Mouse (Mus musculus) layer of hippocampus, adult 11-12 months (tissue): Measurements from ENCODE around the gene Fam126a.

Experiments
- DNase-seq: peaks from one replicate; pipeline ENCODE4 v3.0.0; 2022; ENCODE audit warnings: low spot score

Fam126a gene

DNA sequence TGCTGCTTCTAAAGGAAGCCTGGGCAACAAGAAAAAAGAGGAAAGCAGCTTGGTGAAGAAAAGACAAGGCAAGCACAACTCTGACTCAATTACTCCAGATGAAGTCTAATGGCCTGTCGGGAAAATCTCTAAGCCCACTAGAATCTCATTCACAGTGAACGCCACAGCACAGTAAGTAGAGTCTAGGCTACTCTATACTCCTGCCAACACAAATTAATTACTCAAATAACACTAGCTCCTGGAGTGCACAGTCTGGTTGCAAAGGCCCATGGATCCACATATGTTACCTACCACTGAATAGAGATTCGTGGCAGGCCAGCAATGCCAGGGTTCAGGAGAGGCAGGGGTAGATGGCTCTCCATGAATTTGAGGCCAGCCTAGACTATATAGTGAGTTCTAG lies 40.5 kb downstream of the Fam126a start:
- DNase-seq = no peak

DNA sequence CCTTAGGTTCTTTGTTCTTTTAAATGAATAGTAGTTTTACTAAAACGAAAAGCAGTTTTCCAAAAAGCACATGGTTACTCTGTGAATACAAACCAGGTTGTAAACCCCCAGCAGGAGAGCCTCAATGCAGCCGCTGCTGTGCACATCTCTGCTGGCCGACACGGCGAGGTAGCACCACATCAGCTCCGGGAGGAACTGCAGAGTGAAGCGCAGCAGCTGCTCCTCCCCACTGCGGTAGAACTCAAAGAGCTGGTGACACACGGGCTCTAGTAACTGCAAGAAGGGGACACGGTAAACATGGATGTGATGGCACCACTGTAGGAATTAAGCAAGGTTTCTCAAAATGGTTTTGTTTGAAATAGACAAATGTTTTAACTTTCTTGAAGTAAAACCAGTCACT lies 42.7 kb downstream of the Fam126a start:
- no peak for DNase-seq

DNA sequence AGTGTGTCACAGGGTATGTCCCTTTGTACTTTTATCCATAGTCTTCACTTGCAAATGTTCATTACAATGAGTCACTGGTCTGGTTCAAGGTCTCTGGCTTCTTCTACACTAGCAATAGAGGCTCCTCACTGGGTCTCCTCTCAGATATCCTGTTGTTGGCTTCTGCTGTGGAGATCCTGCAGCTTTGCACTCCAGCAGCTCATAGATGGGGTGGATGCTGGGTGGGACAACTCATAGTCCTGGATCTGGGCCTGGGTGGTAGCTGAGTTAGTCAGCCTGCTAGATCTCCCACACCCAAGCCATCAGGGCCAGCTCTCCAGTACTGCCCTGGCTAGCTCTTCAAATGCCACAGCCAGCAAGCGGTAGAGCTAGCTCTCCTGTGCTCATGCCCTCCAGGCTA lies 48.4 kb downstream of the Fam126a start:
- no peak for DNase-seq

DNA sequence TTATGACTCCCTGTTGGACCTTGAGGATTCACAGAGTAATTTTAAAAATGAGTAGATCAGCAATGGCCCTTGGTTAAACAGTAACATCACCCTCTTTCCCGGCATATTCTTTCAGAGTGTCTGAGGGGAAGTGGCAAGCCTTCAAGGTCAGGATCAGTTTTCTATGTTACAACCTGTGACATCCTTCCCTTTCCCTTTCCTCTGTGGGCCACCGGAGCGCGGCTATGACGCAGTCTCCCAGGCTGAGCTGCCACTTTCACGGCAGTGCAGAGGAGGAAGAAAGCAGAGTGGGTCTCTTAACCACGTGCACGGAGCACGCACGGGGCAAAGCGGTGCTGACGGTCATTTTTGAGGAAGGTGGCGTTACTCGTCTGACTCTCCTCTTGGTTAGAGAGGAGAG lies 52.0 kb downstream of the Fam126a start:
- no peak for DNase-seq

DNA sequence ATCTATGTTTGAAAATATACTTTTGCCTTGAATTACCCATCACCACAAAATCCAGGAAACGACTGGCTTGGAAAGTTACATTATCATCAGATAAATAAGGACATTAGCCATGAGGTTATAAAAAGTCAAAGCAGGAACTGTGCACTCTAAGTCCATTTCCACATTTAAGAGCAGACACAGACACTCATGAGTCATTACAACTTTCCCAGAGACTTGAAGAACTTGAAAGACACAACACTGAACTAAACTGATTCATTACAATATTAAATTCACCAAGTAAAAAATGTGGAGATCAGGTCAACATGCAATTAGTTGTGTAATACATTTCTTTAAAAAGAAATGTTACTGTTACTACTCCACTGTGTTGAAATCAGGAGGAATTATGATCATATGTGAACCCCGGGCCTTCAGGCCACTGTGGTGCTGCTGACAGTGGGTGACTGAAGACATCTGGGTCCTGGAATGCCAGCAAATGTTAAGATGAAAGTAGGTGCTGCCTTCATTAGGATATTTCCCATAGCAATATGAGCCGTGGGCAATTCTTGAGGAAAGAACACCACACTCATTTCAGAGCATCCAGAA lies 55.4 kb downstream of the Fam126a start:
- no peak for DNase-seq

DNA sequence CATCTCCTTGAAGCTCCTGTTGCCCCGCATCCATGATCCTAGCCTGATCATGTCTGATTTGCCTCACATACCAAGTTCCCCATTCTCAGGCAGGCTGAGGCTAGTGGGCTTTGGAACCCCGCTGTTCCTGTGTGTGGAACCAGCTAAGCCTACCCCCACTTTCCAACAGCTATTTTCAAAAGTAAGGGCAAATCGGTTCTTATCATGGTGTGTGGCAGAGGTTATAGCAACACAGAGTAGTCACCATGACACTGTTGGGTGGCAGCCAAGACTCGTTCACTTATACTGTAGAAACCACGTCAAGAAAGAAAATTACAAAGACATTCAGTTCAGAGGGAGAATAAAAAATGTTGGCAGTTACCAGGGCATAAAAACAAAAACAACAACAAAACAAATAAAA lies 62.8 kb downstream of the Fam126a start:
- no peak for DNase-seq

DNA sequence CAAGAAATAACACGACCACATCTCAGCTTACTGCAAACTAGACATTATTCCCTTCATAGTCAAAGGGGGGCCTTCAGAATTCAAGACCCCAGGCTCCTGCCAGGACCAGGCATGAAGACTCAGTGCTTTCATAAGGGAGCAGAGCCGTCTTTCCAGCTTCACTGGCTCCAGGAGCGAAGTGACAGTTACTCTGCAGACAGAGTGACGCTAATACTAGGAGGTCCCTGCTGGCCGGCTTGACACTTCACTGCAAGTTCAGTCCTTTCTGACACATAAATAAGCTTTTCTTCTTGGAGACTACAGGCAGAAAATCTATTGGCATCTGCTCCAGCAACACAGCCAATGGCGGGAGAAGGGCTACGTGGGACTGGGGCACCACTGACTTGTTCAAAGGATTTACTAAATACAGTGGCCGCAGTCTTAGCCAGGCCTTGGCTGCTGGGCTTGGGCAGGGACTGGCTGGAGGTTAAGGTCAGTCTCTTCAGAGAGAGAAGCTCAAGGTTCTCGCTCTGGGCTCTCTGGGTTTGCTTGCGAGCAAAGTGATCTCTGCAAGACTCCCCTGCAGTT lies 65.8 kb downstream of the Fam126a start:
- DNase-seq = no peak

DNA sequence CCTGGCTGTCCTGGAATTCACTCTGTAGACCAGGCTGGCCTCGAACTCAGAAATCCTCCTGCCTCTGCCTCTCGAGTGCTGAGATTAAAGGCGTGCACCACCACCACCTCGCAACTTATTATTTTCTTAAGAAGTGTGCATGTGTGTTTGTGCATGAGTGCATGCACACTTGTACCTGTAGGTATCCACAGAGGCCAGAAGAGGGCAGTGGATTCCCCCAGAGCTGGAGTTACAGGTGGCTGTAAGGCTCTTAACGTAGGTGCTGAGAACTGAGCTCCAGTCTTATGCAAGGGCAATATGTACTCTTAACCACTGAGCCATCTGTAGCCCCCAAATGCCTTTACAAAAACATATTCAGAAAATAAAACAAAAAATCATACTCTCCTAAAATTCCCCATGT lies 77.4 kb downstream of the Fam126a start:
- no peak for DNase-seq

DNA sequence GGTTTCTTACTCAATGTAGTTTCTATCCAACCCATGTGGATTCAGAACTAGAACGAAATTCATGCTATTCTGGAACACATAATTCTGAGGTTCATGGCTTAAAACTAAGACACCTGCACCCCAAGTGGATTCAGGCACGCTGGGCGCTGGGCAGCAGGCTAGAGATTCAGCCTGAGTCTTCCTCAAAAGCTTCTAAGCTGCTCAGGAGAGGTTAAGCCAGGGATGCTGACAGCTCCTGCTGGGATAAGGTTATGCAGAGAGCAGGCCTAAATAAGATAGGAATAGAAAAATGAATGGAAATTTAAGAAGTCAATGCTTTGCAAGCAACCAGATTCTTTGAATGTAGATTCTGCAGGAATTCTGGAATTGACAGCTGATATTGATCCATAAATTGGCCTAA lies 82.4 kb downstream of the Fam126a start:
- no peak for DNase-seq

DNA sequence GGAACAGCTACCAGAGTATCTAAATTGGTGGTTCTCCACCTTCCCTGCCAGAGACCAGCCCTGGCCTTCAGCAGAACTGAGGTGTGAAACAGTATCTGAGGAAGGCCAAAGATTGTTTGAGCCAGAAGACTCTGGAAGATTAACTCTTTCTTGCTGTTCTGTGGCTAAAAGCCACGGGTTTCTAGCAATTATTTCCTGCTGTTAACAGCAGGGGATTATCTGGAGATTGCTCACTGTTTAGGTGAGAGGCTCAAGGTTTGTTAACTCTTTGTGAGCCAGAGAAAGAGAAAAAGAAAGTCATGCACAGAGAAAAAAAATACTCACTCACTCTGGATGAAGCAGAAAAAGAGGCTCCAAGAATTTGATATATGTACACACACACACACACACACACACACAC lies 85.4 kb downstream of the Fam126a start:
- DNase-seq = no peak

DNA sequence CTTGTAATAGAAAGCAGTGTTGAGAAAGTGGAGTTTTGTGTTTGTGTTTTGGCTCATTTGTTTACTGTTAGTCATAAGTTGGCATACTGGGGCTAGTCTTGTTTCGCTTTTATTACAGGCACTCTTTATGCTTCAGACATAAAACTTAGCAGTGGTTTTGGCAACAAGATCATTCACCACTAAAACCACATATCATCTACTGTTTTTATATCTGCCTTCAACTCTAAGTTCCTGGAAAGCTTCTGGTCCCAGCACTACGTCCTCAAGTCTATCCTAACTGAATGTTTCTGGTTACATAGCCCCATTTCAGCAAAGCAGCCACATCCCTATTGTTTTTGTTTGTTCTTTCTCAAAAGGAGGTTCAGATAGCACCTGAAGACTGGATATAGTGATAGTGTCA lies 87.0 kb downstream of the Fam126a start:
- no peak for DNase-seq

DNA sequence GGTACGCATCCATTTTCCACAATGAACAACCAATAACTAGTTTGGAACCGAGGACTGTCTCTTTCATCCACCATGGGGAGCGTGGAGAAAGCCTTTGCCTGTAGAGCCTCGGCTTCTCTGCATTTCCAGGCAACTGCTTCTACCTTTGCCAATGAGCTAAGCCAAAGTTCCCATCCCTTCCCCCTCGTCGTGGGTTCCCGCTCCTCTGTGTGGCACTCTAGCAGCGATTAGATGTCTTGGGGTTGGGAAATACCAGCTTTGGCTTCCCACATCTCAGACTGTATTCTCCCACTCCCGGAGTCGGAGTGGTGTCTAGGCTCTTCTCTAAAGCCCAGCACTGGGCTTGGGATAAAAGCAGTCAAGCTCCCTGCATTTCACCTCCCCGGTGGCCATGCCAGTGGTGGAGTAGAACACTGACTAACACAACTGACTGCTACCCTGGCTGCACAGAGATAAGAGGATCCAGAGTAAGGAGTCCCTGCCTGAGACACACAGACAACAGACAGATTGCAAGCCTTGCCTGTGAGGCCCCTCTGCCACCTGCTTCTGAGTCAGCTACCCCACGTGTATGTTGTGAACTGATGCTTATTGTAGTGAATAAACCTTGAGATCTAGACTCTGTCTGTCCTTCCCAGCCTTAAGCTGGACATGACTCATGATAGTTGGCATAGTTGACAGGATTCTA lies 106.9 kb downstream of the Fam126a start:
- no peak for DNase-seq

DNA sequence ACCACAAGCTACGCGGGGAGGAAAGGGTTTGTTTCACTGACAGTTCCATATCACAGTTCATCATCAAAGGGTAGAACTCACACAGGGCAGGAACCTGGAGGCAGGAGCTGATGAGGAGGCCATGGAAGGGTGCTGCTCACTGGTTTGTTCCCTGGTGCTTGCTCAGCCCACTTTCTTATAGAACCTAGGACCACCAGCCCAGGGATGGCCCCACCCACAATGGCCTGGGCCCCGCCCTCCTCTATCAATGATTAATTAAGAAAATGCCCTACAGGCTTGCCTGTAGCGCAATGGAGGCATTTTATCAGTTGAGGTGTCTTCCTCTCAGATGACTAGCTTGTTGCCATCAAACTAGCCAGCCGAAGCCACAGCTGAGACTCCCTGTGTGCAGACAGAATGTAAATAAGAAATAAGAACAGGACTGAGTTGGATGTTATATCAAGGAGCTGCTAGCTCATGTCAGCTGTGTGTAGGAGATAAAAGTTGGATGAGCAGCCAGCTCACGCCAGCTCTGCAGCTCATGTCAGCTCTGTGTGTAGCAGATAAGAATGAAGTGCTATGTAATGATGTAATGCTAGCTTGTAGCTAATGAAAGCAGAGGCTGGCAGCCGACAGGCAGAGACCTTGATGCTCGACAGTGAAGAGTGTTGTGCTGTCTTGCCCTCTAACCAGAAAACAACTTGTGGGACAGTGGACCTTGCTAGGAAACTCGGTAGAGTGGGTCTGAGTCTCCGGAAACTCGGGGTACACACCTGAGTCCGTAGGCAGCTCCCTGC lies 107.8 kb downstream of the Fam126a start:
- DNase-seq = no peak

DNA sequence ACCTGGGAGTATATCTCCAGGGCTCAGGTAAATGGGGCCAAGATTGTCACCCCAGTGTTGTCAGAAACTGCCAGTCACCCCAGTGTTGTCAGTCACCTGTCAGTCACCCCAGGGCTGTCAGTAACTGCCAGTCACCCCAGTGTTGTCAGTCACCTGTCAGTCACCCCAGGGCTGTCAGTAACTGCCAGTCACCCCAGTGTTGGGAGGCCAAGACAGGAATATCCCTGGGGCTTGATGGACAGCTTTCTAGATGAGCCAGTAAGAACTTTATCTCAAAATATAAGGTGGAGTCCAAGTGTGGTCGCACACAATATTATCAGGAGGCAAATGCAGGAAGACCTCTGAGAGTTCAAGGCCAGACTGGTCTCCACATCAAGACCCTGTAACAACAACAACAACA lies 109.2 kb downstream of the Fam126a start:
- no peak for DNase-seq

DNA sequence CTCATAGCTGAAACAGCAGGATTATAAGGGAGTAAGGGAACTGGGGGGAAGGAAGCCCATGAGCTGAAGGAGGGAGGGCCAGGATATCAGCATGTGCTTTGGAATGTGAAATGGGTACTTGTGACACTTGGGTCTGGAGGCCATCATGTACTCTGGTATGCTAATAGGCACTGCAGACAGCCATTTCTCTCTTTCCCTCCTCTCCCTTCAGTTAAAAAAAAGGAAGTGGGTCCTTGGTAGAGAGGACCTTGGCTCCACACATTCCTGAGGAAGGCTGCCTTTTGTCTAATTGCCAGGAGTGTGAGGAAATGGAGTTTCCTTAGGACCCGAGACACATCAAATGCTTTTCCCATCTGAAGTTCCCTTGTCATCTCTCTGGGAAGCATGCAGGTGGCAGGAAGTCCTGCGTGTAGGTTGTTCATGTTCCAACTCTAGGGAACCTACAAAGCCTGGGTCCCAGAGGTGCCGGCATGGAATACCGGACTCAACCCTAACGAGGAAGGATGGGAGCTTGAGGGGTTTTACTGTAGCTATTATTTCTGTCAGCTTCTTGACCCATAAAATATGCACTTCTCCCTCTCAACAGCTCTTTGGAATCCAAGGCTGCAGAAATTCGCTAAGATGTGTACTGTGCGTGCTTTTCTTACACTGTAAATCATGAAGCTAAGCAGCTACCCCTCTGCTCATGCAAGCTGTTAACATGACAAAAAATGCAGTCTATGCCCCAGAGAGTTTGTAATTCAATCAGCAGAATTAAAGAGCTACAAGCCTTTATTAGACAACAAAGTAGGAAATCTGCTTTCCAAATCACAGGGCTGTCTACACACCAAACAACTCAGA lies 110.4 kb downstream of the Fam126a start:
- DNase-seq = no peak

DNA sequence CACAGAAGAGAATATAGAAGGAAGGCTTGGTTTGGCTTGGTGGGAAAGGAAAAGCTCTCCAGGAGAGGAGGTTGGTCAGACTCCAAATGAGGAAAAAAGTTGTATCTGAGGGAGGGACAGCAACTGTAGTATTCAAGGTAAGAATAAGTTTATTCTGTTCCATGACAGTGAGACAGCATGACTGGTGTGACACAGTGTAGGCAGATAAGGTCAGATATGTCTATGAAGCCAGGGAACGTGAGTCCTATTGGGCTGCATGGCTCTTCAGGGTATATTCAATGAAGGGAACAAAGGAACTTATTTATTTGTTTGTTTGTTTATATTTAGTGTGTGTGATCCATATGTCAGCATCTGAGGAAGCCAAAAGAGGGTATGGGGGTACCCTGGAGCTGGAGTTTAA lies 113.2 kb downstream of the Fam126a start:
- DNase-seq = no peak

DNA sequence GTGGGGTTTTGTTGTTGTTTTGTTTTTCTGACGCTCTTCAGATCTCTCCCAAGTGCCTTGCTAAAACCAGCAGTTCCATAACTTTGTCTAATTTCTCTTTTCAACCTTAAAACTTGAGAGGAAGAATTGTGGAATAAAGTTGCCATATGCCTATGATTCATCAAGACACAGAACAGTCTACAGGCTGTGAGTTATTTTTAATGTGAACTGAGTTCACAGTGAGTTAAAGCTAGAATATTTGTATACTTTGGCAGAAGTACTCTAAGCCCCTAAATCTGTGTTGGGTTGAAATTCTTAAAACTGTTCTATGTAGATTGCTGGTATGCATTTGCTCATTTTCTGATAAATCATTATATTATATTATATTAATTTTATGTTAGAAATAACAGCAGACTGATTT lies 118.9 kb downstream of the Fam126a start:
- DNase-seq = no peak

DNA sequence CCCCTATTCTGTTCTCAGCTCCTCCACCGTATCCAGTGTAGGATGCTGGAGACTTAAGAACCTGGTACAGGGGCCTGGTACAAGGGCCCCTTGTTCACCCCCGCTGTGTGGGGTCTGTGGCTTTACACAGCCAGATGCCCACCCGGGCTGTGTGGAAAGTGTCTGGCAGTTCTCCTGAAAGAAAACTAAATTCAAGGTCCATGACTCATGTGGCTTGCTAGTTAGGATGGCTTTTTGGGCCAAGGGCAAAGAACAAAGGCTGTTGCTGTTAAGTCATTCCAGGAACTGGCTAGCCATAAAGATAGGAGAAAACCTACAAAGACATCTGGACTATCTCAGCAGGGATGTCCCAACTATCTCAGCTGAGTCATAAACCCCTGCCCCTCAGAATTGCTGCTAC lies 121.2 kb downstream of the Fam126a start:
- no peak for DNase-seq

DNA sequence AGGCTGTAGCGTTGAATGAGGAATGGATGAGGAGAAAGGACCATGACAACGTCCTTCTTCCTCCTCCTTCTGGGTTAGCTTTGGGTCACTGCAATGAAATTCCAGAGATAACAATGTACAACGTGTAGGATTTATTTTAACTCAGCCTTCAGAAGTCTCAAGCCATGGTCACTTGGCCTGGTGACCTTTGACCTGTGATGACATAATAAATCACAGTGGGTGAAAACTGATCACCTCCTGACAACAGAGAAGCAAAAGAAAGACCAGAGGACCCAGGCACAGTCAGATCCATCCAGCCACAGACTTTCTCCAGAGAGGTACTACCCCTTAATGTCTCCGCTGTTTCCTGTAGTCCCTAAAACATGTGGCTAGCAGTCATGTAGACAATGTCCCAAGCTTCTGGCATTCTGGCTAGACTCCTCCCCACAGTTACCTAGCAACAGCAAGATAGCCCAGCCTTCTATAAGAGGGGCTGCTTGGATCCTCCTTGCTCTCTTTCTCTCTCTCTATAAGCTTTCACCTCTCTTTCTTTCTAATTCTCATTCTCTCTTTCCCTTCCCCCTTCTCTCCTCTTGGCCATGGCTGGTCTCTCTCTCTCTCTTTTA lies 121.9 kb downstream of the Fam126a start:
- no peak for DNase-seq

DNA sequence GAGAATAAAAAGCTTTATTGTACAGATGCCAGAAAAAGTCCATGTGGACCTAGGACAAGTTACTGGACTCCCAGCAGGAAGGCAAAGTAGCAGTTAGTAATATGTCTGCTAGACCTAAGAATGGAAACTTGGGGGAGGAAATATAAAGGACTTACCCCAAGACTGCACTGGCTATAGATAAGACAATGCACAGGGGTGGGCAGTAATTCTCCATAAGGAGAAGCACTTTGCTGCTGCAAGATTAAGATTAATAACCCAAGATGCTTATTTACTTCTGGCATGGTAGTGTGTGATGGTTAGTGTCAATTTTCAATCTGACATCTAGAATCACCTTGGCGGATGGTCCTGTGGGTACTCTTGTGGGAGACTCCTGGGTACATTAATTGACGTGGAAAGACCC lies 128.3 kb downstream of the Fam126a start:
- DNase-seq = no peak

DNA sequence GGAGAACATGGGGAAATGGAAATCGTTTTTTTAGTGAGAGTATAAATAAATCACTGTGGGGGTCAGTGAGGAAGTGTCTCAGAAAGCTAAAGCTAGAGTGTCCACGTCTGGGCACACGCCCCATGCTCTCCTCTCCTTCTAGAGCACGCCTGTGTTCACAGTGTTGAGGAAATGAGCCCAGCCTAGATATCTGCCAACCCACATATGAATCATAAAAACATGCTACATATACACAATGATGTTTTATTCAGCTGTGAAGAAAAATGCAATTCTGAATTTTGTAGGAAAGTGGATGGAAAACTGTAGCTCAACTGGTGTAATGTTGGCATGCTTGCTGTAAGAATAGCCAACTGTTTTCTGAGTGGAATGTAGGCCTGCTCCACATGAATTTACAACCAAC lies 130.3 kb downstream of the Fam126a start:
- DNase-seq = no peak
